Mouse (Mus musculus) cerebellum, adult 11-12 months (tissue): ENCODE data around the gene Cul7.
A peak's percentile ranks its signal among the peaks of the same experiment; 100 is the strongest.

Experiments used
- DNase-seq: peaks from one replicate; pipeline ENCODE4 v3.0.0; 2022

Gene Cul7

DNA sequence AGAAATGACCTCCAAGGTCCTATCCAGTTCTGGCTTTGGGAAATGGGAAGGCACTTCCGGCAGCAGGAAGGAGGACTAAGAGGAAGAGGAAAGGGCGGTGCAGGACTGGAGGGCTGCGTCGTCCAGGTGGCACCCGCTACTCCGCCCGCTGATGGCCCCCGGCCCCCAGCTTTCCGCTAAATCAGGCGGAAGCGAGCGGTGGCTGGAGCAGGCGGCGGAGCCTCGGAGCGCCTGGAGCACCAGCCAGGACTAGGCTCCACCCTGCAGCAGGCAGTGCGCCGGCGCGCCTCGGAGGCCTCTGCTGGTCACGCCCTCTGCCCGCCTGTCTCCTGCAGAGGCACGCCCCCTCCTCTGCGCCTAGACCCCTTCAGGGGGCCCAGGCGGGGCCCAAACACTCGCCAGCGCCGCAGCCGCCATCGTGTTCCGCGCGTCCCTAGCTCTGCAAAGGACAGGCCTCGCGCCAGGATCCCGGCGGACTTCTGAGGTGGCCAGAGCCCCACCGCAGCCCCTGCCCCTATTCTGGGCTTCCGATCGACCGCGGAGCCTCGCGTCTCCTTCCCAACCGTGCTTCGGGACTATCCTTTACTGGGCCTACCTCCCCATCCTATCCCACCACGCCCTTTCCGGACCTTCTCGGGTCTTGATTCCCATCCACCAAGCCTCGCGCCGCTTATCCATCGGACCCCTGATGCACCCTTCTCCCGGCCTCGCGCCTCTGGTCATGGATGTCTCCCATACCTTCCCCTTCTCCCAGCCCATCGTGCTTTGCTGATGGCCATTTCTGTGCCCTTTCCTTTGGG lies at the start of gene Cul7:
TSS of gene Cul7 (plus strand) at position 106 of the 800 bp plus-strand sequence.
- peak; percentile 93 for DNase-seq

DNA sequence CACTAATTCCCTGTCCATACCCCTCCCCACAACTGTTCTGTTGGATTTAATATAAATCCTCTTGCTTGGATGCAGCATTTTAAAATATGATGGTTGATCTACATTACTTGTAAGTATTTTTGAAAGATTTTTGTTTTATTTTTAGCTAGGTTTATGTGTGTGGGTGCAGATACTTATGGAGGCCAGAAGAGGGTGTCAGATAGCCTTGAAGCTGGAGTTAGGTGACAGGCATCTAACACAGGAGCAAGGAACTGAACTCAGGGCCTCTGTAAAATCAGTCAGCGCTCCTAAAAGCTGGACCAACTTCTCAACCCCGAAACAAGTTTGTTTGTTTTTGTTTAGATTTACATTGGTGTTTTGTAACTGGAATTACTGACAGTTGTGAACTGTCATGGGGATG lies 49.6 kb upstream of the Cul7 start:
- DNase-seq = no peak

DNA sequence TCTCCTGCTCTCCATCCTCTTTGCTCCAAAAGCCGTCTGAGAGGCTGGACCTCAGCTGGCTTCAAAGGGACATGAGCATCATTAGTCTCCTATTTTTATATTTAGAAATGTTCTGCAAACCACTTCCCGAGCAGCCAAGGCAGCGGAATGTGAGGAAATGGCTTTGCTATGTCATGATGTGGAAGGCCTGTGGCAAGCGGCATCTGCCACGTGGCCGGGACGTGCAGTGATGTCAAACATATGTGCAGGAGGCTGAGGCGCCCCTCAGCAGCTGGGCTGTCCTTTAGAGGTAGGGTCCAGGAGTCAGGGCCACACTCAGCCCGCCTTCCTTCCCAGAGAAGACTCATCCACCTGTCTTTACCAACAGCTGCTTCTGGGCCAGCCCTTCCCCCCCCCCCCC lies 47.9 kb upstream of the Cul7 start:
- no peak for DNase-seq

DNA sequence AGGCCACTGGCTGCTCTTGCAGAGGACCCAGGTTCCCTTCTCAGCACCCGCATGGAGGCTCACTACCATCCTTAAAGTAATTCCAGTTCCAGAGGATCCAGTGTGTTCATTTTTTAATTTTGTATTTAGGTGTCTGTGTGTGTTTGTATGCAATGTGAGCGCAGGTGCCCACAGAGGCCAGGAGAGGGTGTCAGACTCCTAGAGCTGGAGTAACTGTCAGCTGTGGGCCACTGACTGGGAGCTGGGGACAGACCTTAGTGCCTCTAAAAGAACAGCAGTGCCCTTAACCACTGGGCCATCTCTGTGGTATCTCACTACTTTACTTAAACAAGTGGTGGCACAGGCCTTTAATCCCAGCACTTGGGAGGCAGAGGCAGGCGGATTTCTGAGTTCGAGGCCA lies 46.9 kb upstream of the Cul7 start:
- no peak for DNase-seq

DNA sequence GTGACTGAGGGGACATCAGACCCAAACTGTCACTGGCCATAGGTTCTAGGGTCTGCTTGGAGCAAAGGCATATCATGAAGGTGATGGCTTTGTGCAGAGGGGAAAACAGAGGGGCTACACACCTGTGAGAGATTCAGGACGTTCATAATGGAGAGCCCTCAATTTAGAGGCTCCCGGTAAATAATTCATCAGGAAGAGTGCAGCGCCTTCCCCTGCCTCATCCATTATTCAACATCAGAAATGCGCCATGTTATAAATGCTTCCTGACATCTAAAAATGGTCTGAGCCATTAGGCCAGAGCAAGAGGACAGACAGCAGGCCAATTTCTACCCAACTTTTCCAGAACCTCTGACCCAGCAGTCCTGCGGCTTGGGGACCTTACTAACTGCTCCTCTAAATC lies 45.0 kb upstream of the Cul7 start:
- no peak for DNase-seq

DNA sequence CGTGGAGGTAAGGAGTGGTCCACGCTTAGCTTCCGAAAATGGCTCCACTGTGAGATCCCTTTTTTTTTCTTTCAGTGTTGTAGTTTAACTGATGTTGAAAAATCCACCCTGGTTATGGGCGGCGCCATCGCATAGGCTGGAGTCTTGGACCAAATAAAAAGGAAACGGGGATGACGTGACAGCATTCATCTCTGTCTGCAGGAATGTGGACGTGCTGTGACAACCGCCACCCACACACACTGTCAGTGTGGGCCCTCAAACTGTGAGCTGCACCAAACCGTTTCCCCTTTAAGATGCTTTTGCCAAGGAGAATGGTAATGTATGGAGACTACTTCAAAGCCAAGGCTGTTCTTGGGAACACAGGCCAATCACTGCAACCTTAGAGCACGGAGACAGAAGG lies 44.1 kb upstream of the Cul7 start:
- no peak for DNase-seq

DNA sequence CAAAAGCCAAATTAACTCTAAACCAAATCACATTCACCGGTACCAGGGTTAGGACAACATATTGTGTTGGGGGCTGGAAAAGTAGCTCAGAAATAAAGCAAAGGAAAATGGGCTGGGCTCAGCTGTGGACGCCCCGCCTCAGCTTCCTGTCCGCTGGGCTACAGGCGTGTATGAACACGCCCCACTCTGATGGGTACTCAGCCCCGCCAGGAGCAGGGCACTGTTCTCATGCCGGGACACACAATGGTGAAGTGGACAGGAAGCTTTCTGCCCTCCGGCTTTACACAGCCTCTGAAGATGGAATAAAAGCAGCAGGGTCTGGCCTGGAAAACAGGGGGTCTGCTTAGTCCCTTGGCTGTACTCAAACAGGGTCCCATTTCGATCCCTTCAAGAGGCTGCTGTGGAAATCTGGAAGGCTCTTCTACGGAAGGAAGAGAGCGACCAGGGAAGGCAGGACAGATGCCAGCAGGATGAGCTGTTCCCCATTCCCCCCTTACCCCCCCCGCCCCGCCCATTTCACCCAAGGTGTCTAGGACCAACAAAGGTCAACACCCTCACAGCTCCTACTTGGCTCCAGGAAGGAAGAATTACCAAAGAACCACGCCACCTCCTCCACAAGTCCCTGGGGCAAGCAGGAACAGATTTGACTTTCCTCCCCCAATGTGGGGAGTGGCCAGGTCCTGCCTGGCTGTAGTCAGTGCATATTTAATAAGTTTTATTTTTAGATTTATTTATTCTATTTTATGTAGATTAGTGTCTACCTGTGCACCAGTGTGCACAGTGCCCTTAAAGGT lies 40.2 kb upstream of the Cul7 start:
- DNase-seq = no peak

DNA sequence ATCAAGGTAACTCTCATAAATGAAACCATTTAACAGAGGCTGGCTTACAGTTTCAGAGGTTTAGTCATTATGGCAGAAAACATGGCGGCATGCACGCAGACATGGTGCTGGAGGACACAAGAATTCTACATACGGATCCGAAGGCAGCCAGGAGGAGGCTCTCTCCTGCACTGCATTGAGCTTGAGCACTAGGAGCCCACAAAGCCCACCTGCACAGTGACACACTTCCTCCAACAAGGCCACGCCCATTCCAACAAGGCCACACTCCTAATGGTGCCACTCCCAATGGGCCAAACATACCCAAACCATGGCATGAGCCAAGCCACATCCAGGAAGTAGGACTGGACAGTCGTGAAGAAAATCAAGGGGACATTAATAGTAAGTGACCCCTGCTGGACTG lies 38.8 kb upstream of the Cul7 start:
- no peak for DNase-seq

DNA sequence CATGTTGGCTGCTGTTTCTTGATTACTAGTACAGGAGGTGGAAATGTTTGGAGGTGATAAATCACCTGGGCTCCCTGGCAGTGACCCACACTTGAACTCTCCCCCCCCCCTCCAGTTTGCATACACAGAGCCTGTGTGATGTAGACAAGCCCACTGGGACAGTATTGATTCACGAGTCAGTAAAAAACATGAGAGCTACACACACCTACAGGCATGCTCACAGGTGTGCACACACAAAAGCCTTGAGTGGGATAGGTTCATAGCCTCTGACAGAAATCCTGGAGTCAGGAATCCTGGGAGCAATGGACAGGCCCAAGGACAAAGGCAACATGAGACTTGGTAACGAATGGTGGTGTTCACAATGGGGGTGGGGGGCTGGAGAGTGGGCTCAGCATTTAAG lies 37.9 kb upstream of the Cul7 start:
- no peak for DNase-seq

DNA sequence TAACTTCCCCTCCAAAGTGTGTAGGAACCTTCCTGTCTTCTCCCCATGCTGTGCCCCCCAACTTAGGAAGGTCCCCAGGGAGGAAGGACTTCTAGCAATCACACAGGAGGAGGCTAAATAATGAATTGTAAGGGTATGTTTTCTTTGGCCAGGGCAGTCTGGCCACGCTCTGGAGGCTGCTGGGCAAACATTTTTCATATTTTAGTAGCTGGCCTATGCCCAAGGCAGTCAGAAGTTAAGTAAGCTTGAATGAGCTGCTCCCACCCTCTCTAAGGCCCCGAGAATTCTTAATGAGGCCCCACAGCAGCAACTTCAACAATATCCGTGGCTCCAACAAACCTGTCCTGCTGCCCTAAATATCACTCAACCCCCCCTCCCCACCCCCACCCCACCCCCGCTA lies 37.3 kb upstream of the Cul7 start:
- no peak for DNase-seq

DNA sequence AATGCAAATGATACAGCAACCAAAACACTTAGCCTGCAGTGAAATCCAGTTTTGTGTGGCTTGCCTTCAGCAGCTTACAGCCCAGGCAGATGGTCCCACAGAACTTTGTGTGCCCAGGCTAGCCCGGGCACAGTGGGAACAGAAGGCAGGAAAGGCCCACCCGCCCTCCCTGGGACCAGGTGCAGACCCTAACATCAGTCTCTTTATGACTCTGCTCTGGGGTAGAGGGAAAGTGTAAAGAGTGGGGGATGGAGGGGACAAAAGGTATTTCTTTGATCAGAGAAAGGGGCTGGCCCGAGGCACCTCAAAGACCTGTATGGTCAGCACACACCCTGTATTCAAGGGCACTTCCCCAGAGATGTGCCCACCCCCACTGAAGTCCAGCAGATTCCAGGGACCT lies 36.9 kb upstream of the Cul7 start:
- no peak for DNase-seq

DNA sequence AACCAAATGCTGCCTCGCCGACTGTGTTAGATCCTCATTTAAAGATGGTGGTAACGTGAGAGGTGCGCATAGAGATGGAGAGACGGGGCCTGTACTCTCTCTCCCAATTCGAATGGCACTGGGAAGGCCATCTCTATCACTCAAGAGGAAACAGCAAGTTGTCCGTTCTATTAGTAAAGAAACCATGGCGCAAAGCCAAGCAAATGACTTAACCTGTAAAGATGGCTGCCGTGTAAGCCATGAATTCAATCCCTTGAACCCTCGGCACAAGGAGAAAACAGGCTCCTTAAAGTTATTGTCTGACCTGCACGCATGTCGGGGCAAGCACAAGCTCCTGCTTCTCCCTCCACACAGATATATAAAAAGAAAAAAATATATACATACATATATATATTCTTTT lies 32.3 kb upstream of the Cul7 start:
- no peak for DNase-seq

DNA sequence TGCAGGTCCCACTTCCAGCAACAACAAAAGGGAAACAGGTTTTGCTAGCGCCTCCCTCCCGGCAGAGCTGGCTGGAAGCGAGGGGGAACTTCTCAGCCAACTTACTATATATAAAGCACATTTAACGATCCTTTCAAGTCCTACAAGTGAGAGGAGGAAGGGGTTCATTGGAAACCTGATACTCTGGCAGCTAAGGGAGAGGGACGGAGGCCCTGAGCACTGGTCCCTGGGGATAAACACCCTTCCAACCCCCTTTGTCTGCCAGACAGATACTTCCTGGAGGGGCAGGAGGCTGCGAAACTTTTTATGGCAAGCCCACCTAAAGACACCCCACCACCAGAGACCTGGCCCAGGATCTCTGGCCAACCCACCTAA lies 31.8 kb upstream of the Cul7 start:
- DNase-seq = no peak

DNA sequence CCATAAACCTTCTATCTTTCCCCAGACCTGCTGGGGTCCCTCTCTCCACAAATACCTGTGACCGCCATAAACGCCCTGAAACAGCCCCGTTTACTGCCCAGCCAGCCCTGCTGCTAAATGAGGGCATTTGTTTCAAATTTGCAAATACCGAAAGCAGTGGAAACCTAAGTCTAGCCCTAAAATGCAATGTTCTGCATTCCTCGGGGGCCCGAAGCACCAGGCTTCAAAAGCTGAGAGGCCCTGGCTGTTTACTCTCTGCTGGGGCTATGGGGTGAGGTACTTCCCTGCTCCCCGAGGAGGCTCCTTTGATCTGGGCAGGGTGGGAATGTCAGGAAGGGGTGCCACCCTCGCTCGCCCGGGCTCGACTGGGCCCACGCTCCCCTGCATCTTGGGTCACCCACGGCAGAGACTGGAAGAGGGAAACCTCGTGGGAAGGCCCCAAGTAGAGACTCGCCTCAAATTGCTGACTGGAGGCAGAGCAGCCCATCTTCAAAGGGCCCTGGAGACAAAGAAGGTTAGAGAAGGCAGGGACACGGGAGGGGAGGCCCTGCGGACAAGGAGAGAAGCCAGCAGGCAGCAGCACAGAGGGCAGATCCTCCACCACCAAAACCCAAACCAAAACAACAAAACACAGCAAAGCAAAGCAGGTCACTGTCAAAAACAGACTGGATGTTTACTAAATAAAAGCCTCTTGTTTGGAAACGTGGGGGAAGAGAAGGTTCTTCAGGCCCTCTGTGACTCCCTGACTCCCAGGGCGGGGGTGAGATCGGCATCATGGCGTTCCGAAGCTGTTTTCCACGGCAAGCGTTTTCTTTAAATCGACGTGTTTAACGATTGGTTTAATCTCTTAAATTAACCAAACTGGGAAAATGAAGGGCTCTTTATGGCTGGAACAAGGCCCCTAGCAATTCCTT lies 31.1 kb upstream of the Cul7 start:
- no peak for DNase-seq

DNA sequence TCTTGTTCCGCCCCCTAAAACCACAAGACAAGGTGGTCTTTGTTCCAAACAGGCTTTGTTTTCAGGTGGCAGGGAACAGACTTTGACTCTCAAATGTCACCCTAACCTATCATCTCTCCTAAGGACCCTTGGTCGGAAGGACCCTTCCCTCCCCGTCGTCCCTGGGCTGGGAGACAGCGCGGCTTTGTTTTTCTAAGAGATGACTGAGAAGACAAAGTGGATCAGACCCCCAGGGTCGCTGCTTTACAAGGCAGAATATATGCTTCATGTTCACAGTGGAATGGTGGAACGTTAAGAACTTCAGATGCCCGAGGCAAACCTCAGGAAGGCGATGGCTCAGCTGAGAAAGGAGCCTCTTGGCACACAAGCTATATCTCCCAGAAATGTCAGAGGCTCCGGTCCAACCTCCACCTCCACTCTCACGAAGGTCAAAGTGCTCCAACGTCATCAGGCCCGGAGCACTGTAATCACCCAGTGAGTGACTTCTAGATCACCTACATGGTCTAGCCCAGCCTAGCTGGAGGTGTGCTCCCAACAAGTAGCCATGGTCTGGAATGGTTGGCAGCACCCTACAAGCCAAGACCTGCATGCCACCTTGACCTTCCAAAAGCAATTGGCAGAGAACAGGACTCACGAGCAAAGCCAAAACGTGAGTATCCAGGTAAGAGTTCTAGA lies 30.3 kb upstream of the Cul7 start:
- no peak for DNase-seq

DNA sequence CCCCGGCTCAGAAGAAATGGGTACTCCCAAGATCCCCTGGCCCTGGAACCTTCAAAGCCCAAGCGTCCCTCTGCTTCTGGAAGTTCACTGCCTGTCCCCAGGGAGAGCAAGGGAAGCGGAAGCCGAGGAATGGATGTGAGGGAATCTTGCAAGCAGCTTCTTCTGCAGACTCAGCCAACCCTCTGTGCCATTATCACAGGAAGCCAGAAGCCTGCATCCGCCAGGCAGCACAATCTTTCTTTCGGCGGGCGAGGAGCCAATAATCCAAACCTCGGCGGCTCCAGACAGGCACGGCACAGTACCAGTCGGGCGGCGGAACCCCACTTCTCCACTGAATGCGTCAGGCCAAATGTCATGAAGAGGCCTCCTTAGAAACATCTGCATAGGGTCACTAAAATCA lies 28.8 kb upstream of the Cul7 start:
- peak; percentile 44 for DNase-seq

DNA sequence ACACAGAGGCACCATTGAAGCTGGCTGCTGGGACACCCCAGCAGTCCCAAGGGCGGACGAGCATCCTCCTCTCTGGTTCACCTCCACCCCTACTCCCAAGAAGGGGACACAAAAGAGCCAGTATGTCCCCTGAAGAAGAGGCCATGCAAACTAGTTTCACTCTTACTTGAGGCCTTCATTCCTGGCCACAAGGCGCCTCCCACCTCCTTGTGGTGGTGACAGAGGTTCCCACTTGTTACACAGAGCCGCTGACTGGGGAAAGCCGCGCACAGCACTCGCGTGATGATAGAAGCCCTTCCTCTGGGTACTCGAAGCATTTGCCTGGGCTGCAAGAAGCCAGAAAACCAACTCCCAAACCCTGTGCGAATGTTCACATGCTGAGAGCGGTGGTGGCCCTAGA lies 27.9 kb upstream of the Cul7 start:
- no peak for DNase-seq

DNA sequence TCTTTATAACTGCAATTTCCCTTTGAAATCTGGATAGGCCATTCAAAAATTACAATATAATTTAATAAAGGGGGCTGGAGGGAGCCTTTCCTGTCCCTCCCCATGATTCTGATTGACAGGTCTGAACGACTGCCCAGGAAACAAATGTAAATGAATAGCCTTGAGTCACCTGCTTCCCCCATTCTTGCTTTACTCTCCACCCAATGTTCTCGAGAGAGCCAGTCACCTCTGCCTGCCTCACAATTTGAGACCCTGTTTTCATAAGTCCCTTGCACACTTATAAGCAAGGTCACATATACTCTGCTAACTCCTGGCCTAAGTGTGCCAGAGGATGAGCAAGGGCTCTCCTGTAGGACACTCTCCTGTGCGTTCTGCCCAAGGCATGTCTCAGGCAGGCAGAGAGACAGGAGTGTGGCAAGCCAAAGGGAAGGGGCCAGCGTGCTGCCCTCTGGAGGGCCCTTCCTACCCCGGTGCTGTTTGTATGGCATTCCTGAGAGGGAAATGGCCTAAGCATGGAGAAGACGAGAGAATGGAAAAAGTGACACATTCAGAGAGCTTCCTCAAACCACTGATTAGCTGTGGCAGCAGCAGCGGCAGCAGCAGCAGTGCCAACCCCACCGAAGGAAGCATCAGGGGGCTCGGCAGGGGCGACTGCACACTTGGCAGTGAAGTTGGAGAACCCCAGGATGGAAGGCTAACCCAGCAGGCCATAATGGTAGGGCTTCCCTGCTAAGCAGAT lies 26.1 kb upstream of the Cul7 start:
- no peak for DNase-seq

DNA sequence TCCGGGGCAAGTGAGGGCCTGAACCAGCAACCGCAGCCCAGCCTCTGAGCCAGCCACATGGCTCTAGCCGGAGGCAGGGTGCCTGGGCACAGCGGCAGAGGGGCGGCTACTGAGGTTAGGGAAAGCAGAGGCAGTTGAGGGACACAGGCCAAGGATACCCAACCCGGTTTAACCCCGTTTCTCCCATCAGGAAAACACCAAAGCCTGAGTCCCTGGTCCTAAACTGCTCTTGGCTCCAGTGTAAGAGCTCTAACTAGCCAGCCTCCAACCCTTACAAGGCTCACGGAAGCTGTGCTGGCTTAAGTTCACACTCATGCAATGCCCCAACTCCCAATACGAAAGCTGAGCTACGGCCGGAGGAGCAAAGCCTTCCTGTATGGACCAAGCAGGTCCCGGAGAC lies 25.5 kb upstream of the Cul7 start:
- no peak for DNase-seq

DNA sequence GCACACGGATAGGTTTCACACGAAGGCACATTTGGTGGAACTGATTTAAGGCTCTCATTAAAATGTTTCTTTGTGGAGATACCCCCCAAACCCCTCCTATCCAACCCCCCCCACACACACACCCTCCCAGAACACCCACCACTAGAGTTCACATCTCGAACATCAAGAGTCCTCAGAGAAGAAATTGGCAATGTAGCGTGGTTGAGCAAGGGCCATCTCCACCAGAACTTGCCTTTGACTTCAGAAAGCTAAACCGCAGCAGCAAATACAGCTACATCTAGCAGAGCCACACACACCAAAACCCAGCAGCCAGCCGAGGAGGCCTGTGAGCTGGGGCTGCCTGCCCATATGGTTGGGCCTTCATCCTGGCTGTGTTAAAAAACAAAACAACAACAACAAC lies 22.7 kb upstream of the Cul7 start:
- DNase-seq = no peak

DNA sequence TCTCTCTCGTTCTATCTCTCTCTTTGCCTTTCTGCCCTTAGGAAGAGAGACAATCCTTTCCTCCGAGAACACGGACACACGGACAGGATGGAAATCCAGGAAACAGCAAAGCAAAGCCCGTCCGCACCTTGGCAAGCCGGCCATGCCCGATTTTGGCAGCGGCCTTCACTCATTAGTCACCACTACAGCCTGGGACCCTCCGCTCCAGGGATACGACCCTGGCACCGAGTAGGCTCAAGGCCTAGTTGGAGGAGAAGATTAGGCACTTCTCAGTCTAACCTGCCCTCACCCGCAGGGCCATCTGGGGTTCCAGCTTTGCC lies 21.7 kb upstream of the Cul7 start:
- DNase-seq = no peak
